Mouse (Mus musculus): ENCODE measurements around the gene Zfp809. TPM values are rescaled to one million over a fixed set of nuclear protein-coding genes. Genes with fewer than 3 reads are reported as not detected.

Gene Zfp809
- total and polyA plus RNA-seq, 3 experiments, result 13.9 to 23.8 (median 14.0) TPM

GRCm38 (mm10) chr9:22224536-22225503 lies 694 bp upstream of the Zfp809 start:
- peak overlapping the region; percentile 79 to 90 (median 90) for H3K4me3 ChIP-seq (replicated peaks in 1 of 3; ENCODE audit: low read depth in 2 of 3, low read length in 2 of 3, poor library complexity in 1 of 3)
- peak overlapping the region; percentile 57 for H3K9ac ChIP-seq (ENCODE audit: insufficient read depth, low read depth)
- no peaks in the 10 kb centered on the region for H3K9me3 ChIP-seq (replicated peaks; ENCODE audit: low read length)
- peak; percentile 86 for DNase-seq (ENCODE audit: extremely low read depth)
- peak overlapping the region; percentile 58 for H3K4me2 ChIP-seq (ENCODE audit: insufficient read depth, low read depth, poor library complexity, severe bottlenecking)
- H3K27ac ChIP-seq (ENCODE audit: insufficient read depth, low read depth), result no peak overlapping the region
- dilution Hi-C loops (cut with MboI; ENCODE audit: extremely low pct_ligation_motif_present, extremely low pct_unique_long_range_greater_than_20kb, low sequenced_read_pairs), result no loop called here
- peaks cover 5% of the 10 kb centered on the region for H3K79me2 ChIP-seq (replicated peaks; ENCODE audit: control insufficient read depth, extremely low read depth, insufficient read depth, poor library complexity, severe bottlenecking)
- no peaks in the 10 kb centered on the region for H3K4me1 ChIP-seq (ENCODE audit: control insufficient read depth in 1 of 2, insufficient read depth in 2 of 2)
- in situ Hi-C loops (cut with MboI; ENCODE audit: low pct_ligation_motif_present, low pct_unique_long_range_greater_than_20kb, low sequenced_read_pairs), result loop anchor here (5.0 kb wide), 1 partner anchor 82 kb away; the partner anchor contains the start of gene Zfp810
- H3K27me3 ChIP-seq (replicated peaks), result no peaks in the 10 kb centered on the region
- peaks cover 0 to 5% of the 10 kb centered on the region in 2 experiments for H3K36me3 ChIP-seq (replicated peaks in 1 of 2; ENCODE audit: control insufficient read depth in 1 of 2, insufficient read depth in 1 of 2, low read length in 1 of 2)
- TF ChIP-seq MAX (IDR thresholded peaks at IDR 0.05; ENCODE audit: low read length) (no peak), ELF1 (IDR thresholded peaks at IDR 0.05; ENCODE audit: low read depth, low read length) (no peak), MYC (IDR thresholded peaks at IDR 0.05; ENCODE audit: low read depth, low read length) (peak; percentile 62), ETS1 (conservative IDR thresholded peaks at IDR 0.05; ENCODE audit: low read depth, low read length) (peak; percentile 24; the same call in 1 of the 2 replicates), CTCF (conservative IDR thresholded peaks at IDR 0.05 in 1 of 2, IDR thresholded peaks at IDR 0.05 in 1 of 2; ENCODE audit: low read depth in 2 of 2, low read length in 2 of 2) (peak in 1 of 2 experiments; percentile 59; a peak in 2 of 4 replicates), TCF12 (IDR thresholded peaks at IDR 0.05; ENCODE audit: low read depth, low read length) (no peak), MEF2A (IDR thresholded peaks at IDR 0.05; ENCODE audit: borderline replicate concordance, low read depth, low read length) (no peak), TBP (conservative IDR thresholded peaks at IDR 0.05; ENCODE audit: low read depth, low read length) (no peak), E2F4 (IDR thresholded peaks at IDR 0.05; ENCODE audit: insufficient replicate concordance, low read depth, low read length) (no peak), MAZ (IDR thresholded peaks at IDR 0.05; ENCODE audit: low read depth, low read length) (peak; percentile 47; the same call in 1 of the 2 replicates), POLR2AphosphoS2 (IDR thresholded peaks at IDR 0.05; ENCODE audit: low read depth, low read length) (no peak), MAFK (IDR thresholded peaks at IDR 0.05; ENCODE audit: insufficient replicate concordance, low read length) (no peak; the same call in 1 of the 2 replicates), NRF1 (IDR thresholded peaks at IDR 0.05; ENCODE audit: low read depth, low read length) (no peak; the same call in 1 of the 2 replicates), BHLHE40 (IDR thresholded peaks at IDR 0.05; ENCODE audit: low read depth, low read length) (no peak), EP300 (IDR thresholded peaks at IDR 0.05; ENCODE audit: low read length) (0 out of 2 replicates have a peak, but pooled peaks have one; percentile 23), JUN (IDR thresholded peaks at IDR 0.05; ENCODE audit: insufficient read depth, low read depth, low read length) (no peak), RCOR1 (conservative IDR thresholded peaks at IDR 0.05; ENCODE audit: low read depth, low read length) (no peak), SMC3 (IDR thresholded peaks at IDR 0.05; ENCODE audit: low read depth, low read length) (peak; percentile 21; the same call in 1 of the 2 replicates), CHD2 (IDR thresholded peaks at IDR 0.05; ENCODE audit: low read length) (peak; percentile 7; the same call in 1 of the 2 replicates), ZNF384 (IDR thresholded peaks at IDR 0.05; ENCODE audit: low read depth, low read length) (peak; percentile 97), MXI1 (IDR thresholded peaks at IDR 0.05; ENCODE audit: low read depth, low read length) (0 out of 2 replicates have a peak, but pooled peaks have one; percentile 40), HCFC1 (IDR thresholded peaks at IDR 0.05; ENCODE audit: low read depth, low read length) (no peak), USF2 (conservative IDR thresholded peaks at IDR 0.05; ENCODE audit: low read depth, low read length) (no peak), IRF4 (IDR thresholded peaks at IDR 0.05; ENCODE audit: low read depth, low read length) (no peak), PAX5 (IDR thresholded peaks at IDR 0.05; ENCODE audit: low read length) (no peak), ZC3H11A (IDR thresholded peaks at IDR 0.05; ENCODE audit: low read depth, low read length) (no peak), CHD1 (IDR thresholded peaks at IDR 0.05; ENCODE audit: low read depth, low read length) (0 out of 2 replicates have a peak, but pooled peaks have one; percentile 28), POLR2A (IDR thresholded peaks at IDR 0.05; ENCODE audit: low read depth, low read length) (no peak), UBTF (IDR thresholded peaks at IDR 0.05; ENCODE audit: low read depth, low read length) (no peak), GABPA (IDR thresholded peaks at IDR 0.05; ENCODE audit: insufficient replicate concordance, low read depth, low read length) (no peak), USF1 (IDR thresholded peaks at IDR 0.05; ENCODE audit: low read depth, low read length) (no peak), NELFE (IDR thresholded peaks at IDR 0.05; ENCODE audit: low read depth, low read length) (0 out of 2 replicates have a peak, but pooled peaks have one; percentile 27), RAD21 (IDR thresholded peaks at IDR 0.05; ENCODE audit: low read depth, low read length) (peak; percentile 12), SIN3A (IDR thresholded peaks at IDR 0.05; ENCODE audit: low read length) (peak; percentile 78), ZKSCAN1 (IDR thresholded peaks at IDR 0.05; ENCODE audit: borderline replicate concordance, low read depth, low read length) (no peak), KAT2A (IDR thresholded peaks at IDR 0.05; ENCODE audit: insufficient replicate concordance, low read length) (no peak), ZMIZ1 (IDR thresholded peaks at IDR 0.05; ENCODE audit: low read depth, low read length) (no peak)
